Mouse (Mus musculus) stomach, postnatal 0 days (tissue): ENCODE results near the gene Ankrd44. TPM values are rescaled to one million over a fixed set of nuclear protein-coding genes. Genes with fewer than 3 reads are reported as not detected.

Experiments
- ATAC-seq: fragments of 200-750 bp; cut with Nextera tagmentation; 2 replicates; pipeline ENCODE4 v1.8.0; 2017; ENCODE audit not compliant: low FRiP score, low TSS enrichment
- DNase-seq: peaks from one replicate; pipeline ENCODE4 v3.0.0-alpha.2; 2016; ENCODE audit warnings: low spot score
- H3K27ac ChIP-seq: fragments of 300-500 bp; sonication (generic); replicated peaks from 2 replicates; pipeline ENCODE4 v1.5.1; 2014; ENCODE audit warnings: mild to moderate bottlenecking, control low read depth
- H3K27me3 ChIP-seq: fragments of 300-500 bp; sonication (generic); 2 replicates; pipeline ENCODE4 v1.6.1; 2014; ENCODE audit warnings: low read length; ENCODE audit not compliant: control insufficient read depth, insufficient read depth
- H3K36me3 ChIP-seq: fragments of 300-500 bp; sonication (generic); 2 replicates; pipeline ENCODE4 v1.6.1; 2014; ENCODE audit warnings: low read length, mixed read lengths; ENCODE audit not compliant: control insufficient read depth, insufficient read depth
- H3K4me1 ChIP-seq: fragments of 300-500 bp; sonication (generic); replicated peaks from 2 replicates; pipeline ENCODE4 v1.6.1; 2014; ENCODE audit warnings: antibody characterized with exemption; ENCODE audit not compliant: control insufficient read depth, insufficient read depth
- H3K4me2 ChIP-seq: fragments of 300-500 bp; sonication (generic); replicated peaks from 2 replicates; pipeline ENCODE4 v1.6.1; 2014; ENCODE audit warnings: low read depth, mild to moderate bottlenecking, control low read depth, moderate library complexity
- H3K4me3 ChIP-seq: fragments of 300-500 bp; sonication (generic); 2 replicates; pipeline ENCODE4 v1.5.1; 2014; ENCODE audit warnings: low read depth, low read length, control low read depth
- H3K9ac ChIP-seq: fragments of 300-500 bp; sonication (generic); 2 replicates; pipeline ENCODE4 v1.6.1; 2014; ENCODE audit warnings: mild to moderate bottlenecking, low read length, control low read depth, mixed read lengths
- H3K9me3 ChIP-seq: fragments of 300-500 bp; sonication (generic); 2 replicates; pipeline ENCODE4 v1.6.1; 2016; ENCODE audit warnings: low read length; ENCODE audit not compliant: control insufficient read depth
- CTCF ChIP-seq: IDR thresholded peaks from 2 replicates; pipeline ENCODE4 v1.5.1; 2016; ENCODE audit warnings: antibody characterized with exemption, low read depth, mild to moderate bottlenecking, moderate library complexity
- EP300 ChIP-seq: optimal IDR thresholded peaks from 2 replicates; pipeline ENCODE3; 2016; ENCODE audit warnings: antibody characterized with exemption
- WGBS: fragments of 180-500 bp; shearing (Covaris S2); extraction: QIAGEN DNeasy Blood & Tissue Kit; methylation state at CpG from one replicate; pipeline ENCODE4 v1.1.7; 2014; 5-methylcytosine and 5-hydroxymethylcytosine counted together
- polyA plus RNA-seq: library from polyadenylated mRNA; unstranded; fragments of >200 nt; fragmentation: Nextera tagmentation; extraction: Ambion mirVana; gene quantifications from 2 replicates; pipeline ENCODE4 v1.2.1, GENCODE M21; 2015

Ankrd44 gene
- polyA plus RNA-seq, 1 experiment from 2014 or later, result 7.8 TPM

DNA sequence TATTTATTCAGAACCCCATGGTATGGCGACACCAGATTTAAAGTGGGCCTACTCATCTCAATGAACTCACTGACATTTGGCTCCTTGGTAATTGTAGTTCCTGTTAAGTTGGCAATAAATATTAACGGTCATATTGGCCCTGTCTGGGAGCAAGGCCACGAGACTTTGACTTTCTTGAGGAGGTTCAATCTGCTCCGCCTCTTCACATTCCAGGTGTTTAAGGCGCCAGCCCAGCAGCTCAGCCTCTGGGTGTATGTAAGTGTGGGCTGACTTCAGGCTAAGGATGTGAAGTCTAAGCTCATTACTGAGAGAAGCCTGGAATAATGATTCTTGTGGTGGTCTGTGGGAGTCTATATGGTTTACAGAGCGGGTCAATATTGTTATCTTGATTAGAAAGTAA lies 313.8 kb downstream of the Ankrd44 start:
- Histone ChIP-seq H3K36me3 (no peaks in the 10 kb centered on the region), H3K4me3 (no peak overlapping the region), H3K4me1 (no peaks in the 10 kb centered on the region), H3K27me3 (no peaks in the 10 kb centered on the region), H3K4me2 (no peak overlapping the region), H3K9ac (no peak overlapping the region), H3K9me3 (no peaks in the 10 kb centered on the region), H3K27ac (peak overlapping the region; percentile 5; the same call in 1 of the 2 replicates)
- 43% methylated on average over 6 of the region's 6 CpGs for WGBS
- no peak for DNase-seq
- 0 out of 2 replicates have a peak, but pooled peaks have one; percentile 27 for ATAC-seq
- TF ChIP-seq CTCF (no peak), EP300 (no peak)

- Histone ChIP-seq H3K9me3 (no peaks in the 10 kb centered on the region), H3K4me3 (no peak overlapping the region), H3K4me1 (no peaks in the 10 kb centered on the region), H3K36me3 (no peaks in the 10 kb centered on the region), H3K4me2 (no peak overlapping the region; the same call in 1 of the 2 replicates), H3K27ac (peak overlapping the region; percentile 5; the same call in 1 of the 2 replicates), H3K27me3 (no peaks in the 10 kb centered on the region), H3K9ac (no peak overlapping the region)
- ATAC-seq, result peak; percentile 80
- no peak for TF ChIP-seq EP300
- TF ChIP-seq CTCF, result no peak
- no peak for DNase-seq
- WGBS, result 40% methylated on average over 7 of the region's 7 CpGs
Measured at GRCm38 (mm10) chr1:54611891-54612290, 314.3 kb downstream of the Ankrd44 start.

DNA sequence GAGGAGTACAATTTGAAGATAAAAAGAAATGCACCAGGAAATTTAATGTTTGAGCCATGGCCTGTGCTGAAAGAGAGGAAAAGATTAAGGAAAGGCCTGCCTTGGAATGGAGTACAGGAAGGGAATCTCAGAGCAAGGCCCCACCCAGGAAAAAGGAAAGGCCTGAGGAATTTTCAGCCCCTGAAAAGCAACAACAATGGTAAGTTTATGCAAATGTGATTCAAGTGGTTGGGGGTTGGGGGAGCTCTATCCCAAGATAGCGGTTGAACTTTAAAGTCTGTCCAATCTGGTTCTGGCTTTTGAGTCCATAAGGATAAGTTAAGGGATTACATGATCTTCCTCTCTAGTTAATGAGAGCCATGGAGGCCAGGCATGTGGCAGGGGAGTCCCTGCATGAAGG lies 319.3 kb downstream of the Ankrd44 start:
- Histone ChIP-seq H3K27ac (no peak overlapping the region), H3K4me2 (no peak overlapping the region), H3K4me1 (no peaks in the 10 kb centered on the region), H3K4me3 (no peak overlapping the region), H3K9me3 (no peaks in the 10 kb centered on the region), H3K9ac (no peak overlapping the region), H3K27me3 (no peaks in the 10 kb centered on the region), H3K36me3 (no peaks in the 10 kb centered on the region)
- WGBS, result 79% methylated on average over 1 of the region's 1 CpGs
- DNase-seq, result no peak
- TF ChIP-seq EP300, result no peak
- ATAC-seq, result no peak

GRCm38 (mm10) chr1:54601692-54602091 lies 324.5 kb downstream of the Ankrd44 start:
- H3K9me3 ChIP-seq, result no peaks in the 10 kb centered on the region
- TF ChIP-seq CTCF (no peak), EP300 (no peak)
- no peak overlapping the region for H3K9ac ChIP-seq
- no peak for DNase-seq
- no peaks in the 10 kb centered on the region for H3K36me3 ChIP-seq
- H3K4me1 ChIP-seq, result no peaks in the 10 kb centered on the region
- no peak overlapping the region for H3K27ac ChIP-seq
- ATAC-seq, result no peak
- whole genome bisulfite sequencing, result 96% methylated on average over 9 of the region's 9 CpGs
- H3K4me3 ChIP-seq, result no peak overlapping the region
- H3K27me3 ChIP-seq, result no peaks in the 10 kb centered on the region
- H3K4me2 ChIP-seq, result no peak overlapping the region

GRCm38 (mm10) chr1:54600275-54600674 lies 325.9 kb downstream of the Ankrd44 start:
- DNase-seq, result no peak
- H3K9ac ChIP-seq, result no peak overlapping the region
- no peaks in the 10 kb centered on the region for H3K27me3 ChIP-seq
- H3K4me1 ChIP-seq, result no peaks in the 10 kb centered on the region
- 0 out of 2 replicates have a peak overlapping the region, but pooled peaks have one; percentile 45 for H3K27ac ChIP-seq
- H3K4me2 ChIP-seq, result no peak overlapping the region
- TF ChIP-seq EP300, result no peak
- no peak for TF ChIP-seq CTCF
- 64% methylated on average over 1 of the region's 1 CpGs for WGBS
- no peak overlapping the region for H3K4me3 ChIP-seq
- ATAC-seq, result peak; percentile 91
- H3K9me3 ChIP-seq, result no peaks in the 10 kb centered on the region
- no peaks in the 10 kb centered on the region for H3K36me3 ChIP-seq

GRCm38 (mm10) chr1:54597594-54598217 lies 328.5 kb downstream of the Ankrd44 start:
- Histone ChIP-seq H3K4me1 (no peaks in the 10 kb centered on the region), H3K27ac (no peak overlapping the region), H3K4me3 (no peak overlapping the region), H3K36me3 (no peaks in the 10 kb centered on the region), H3K9ac (no peak overlapping the region), H3K27me3 (no peaks in the 10 kb centered on the region), H3K9me3 (no peaks in the 10 kb centered on the region), H3K4me2 (no peak overlapping the region)
- no peak for DNase-seq
- TF ChIP-seq EP300 (no peak), CTCF (no peak)
- ATAC-seq, result no peak
- 43% methylated on average over 4 of the region's 4 CpGs for WGBS
